Mouse (Mus musculus) forebrain, embryonic 15.5 days (tissue): ENCODE data around the gene Pnpla8. TPM values are rescaled to one million over a fixed set of nuclear protein-coding genes. Genes with fewer than 3 reads are reported as not detected.

ENCODE experiments used
- microRNA-seq: library from miRNA; unstranded; fragments of <30 nt; microRNA quantifications from one replicate; pipeline ENCODE4, GENCODE M21; 2016
- polyA plus RNA-seq: library from polyadenylated mRNA; unstranded; fragments of >200 nt; fragmentation: Nextera tagmentation; extraction: Ambion mirVana; gene quantifications from 2 replicates; pipeline ENCODE4 v1.2.1, GENCODE M21; 2015

The Pnpla8 gene
- polyA plus RNA-seq, 1 experiment from 2014 or later: 148 TPM

Small RNAs within 50 kb of the gene (microRNA-seq; reads per million reads assigned to microRNA genes)
- gene Mir5627: 0.88 reads per million

Other genes starting within 250 kb of the Pnpla8 start
- gene Dnajb9, start 11.0 kb upstream of the Pnpla8 start, polyA plus RNA-seq: 30.4 and 31.5 TPM in 2 replicates
- gene Nrcam, start 107.5 kb downstream of the Pnpla8 start, polyA plus RNA-seq: 107 and 112 TPM in 2 replicates